Mouse (Mus musculus): ENCODE results near the gene Ccdc142. TPM values are rescaled to one million over a fixed set of nuclear protein-coding genes. Genes with fewer than 3 reads are reported as not detected.

Ccdc142 gene
- total and polyA plus RNA-seq, 2 experiments, result 3.0 to 5.4 TPM

GRCm38 (mm10) chr6:83098411-83098810, 3.0 kb upstream of the Ccdc142 start:
- Histone ChIP-seq H3K79me2 (ENCODE audit: control insufficient read depth, insufficient read depth, low read length) (no peaks in the 10 kb centered on the region), H3K36me3 (ENCODE audit: control insufficient read depth, insufficient read depth, low read length) (no peaks in the 10 kb centered on the region), H3K4me3 (ENCODE audit: insufficient read depth, low read depth, low read length) (no peak overlapping the region), H3K27ac (replicated peaks; ENCODE audit: insufficient read depth, low read depth, low read length) (no peak overlapping the region), H3K4me1 (ENCODE audit: control insufficient read depth, insufficient read depth, low read length) (peaks cover 11% of the 10 kb centered on the region), H3K9ac (ENCODE audit: low read depth, low read length) (no peak overlapping the region), H3K27me3 (ENCODE audit: control insufficient read depth, insufficient read depth, low read length) (no peaks in the 10 kb centered on the region)
- 83% methylated on average over 2 of the region's 2 CpGs for WGBS
- TF ChIP-seq POLR2A (IDR thresholded peaks at IDR 0.05; ENCODE audit: extremely low read depth, insufficient read depth, low read length) (no peak), CTCF (IDR thresholded peaks at IDR 0.05; ENCODE audit: low read depth, low read length) (no peak)
- DNase-seq (ENCODE audit: extremely low read depth, low read depth, low spot score), result no peak

GRCm38 (mm10) chr6:83101688-83102556, 521 bp downstream of the Ccdc142 start:
- no peaks in the 10 kb centered on the region for H3K79me2 ChIP-seq (ENCODE audit: control insufficient read depth, insufficient read depth, low read length)
- no peaks in the 10 kb centered on the region for H3K36me3 ChIP-seq (ENCODE audit: control insufficient read depth, insufficient read depth, low read length)
- no peaks in the 10 kb centered on the region for H3K27me3 ChIP-seq (ENCODE audit: control insufficient read depth, insufficient read depth, low read length)
- DNase-seq (ENCODE audit: extremely low read depth, low read depth, low spot score), result peak; percentile 61
- H3K9ac ChIP-seq (ENCODE audit: low read depth, low read length), result peak overlapping the region; percentile 81
- H3K4me1 ChIP-seq (ENCODE audit: control insufficient read depth, insufficient read depth, low read length), result peaks cover 11% of the 10 kb centered on the region
- H3K4me3 ChIP-seq (ENCODE audit: insufficient read depth, low read depth, low read length), result peak overlapping the region; percentile 67
- H3K27ac ChIP-seq (replicated peaks; ENCODE audit: insufficient read depth, low read depth, low read length), result peak overlapping the region; percentile 53
- peak; percentile 45; the same call in 1 of the 2 replicates for TF ChIP-seq CTCF (IDR thresholded peaks at IDR 0.05; ENCODE audit: low read depth, low read length)
- no peak for TF ChIP-seq POLR2A (IDR thresholded peaks at IDR 0.05; ENCODE audit: extremely low read depth, insufficient read depth, low read length)
- WGBS, result under 1% methylated on average over 73 of the region's 74 CpGs

- H3K79me2 ChIP-seq (ENCODE audit: control insufficient read depth, insufficient read depth, low read length), result no peaks in the 10 kb centered on the region
- no peaks in the 10 kb centered on the region for H3K27me3 ChIP-seq (ENCODE audit: control insufficient read depth, insufficient read depth, low read length)
- TF ChIP-seq CTCF (IDR thresholded peaks at IDR 0.05; ENCODE audit: low read depth, low read length) (peak; percentile 34; the same call in 1 of the 2 replicates), POLR2A (IDR thresholded peaks at IDR 0.05; ENCODE audit: extremely low read depth, insufficient read depth, low read length) (no peak)
- no peak overlapping the region for H3K9ac ChIP-seq (ENCODE audit: low read depth, low read length)
- peaks cover 17% of the 10 kb centered on the region for H3K4me1 ChIP-seq (ENCODE audit: control insufficient read depth, insufficient read depth, low read length)
- 0 out of 2 replicates have a peak overlapping the region, but pooled peaks have one; percentile 2 for H3K27ac ChIP-seq (replicated peaks; ENCODE audit: insufficient read depth, low read depth, low read length)
- H3K36me3 ChIP-seq (ENCODE audit: control insufficient read depth, insufficient read depth, low read length), result no peaks in the 10 kb centered on the region
- 29% methylated on average over 11 of the region's 11 CpGs for WGBS
- peak overlapping the region; percentile 1; the same call in 1 of the 2 replicates for H3K4me3 ChIP-seq (ENCODE audit: insufficient read depth, low read depth, low read length)
- peak; percentile 80 for DNase-seq (ENCODE audit: extremely low read depth, low read depth, low spot score)
These were observed 1.8 kb downstream of the Ccdc142 start for GRCm38 (mm10) chr6:83103130-83103650.

- 82% methylated on average over 4 of the region's 4 CpGs for WGBS
These were observed 2.8 kb downstream of the Ccdc142 start for GRCm38 (mm10) chr6:83104158-83104557.

GRCm38 (mm10) chr6:83107566-83108400, 6.4 kb downstream of the Ccdc142 start:
- TF ChIP-seq POLR2A (IDR thresholded peaks at IDR 0.05; ENCODE audit: extremely low read depth, insufficient read depth, low read length) (no peak), CTCF (IDR thresholded peaks at IDR 0.05; ENCODE audit: low read depth, low read length) (peak; percentile 94)
- no peak overlapping the region for H3K4me3 ChIP-seq (ENCODE audit: insufficient read depth, low read depth, low read length)

More at GRCm38 (mm10) chr6:83104158-83104557, 2.8 kb downstream of the Ccdc142 start:
- peaks cover 1% of the 10 kb centered on the region; the same call in 1 of the 2 replicates for H3K79me2 ChIP-seq (ENCODE audit: control insufficient read depth, insufficient read depth, low read length)
- TF ChIP-seq POLR2A (IDR thresholded peaks at IDR 0.05; ENCODE audit: extremely low read depth, insufficient read depth, low read length) (no peak), CTCF (IDR thresholded peaks at IDR 0.05; ENCODE audit: low read depth, low read length) (no peak)
- H3K27ac ChIP-seq (replicated peaks; ENCODE audit: insufficient read depth, low read depth, low read length), result no peak overlapping the region
- no peak overlapping the region for H3K9ac ChIP-seq (ENCODE audit: low read depth, low read length)
- no peaks in the 10 kb centered on the region for H3K36me3 ChIP-seq (ENCODE audit: control insufficient read depth, insufficient read depth, low read length)
- no peak overlapping the region for H3K4me3 ChIP-seq (ENCODE audit: insufficient read depth, low read depth, low read length)
- peaks cover 20% of the 10 kb centered on the region for H3K4me1 ChIP-seq (ENCODE audit: control insufficient read depth, insufficient read depth, low read length)
- no peak for DNase-seq (ENCODE audit: extremely low read depth, low read depth, low spot score)
- H3K27me3 ChIP-seq (ENCODE audit: control insufficient read depth, insufficient read depth, low read length), result no peaks in the 10 kb centered on the region

More at GRCm38 (mm10) chr6:83107566-83108400, 6.4 kb downstream of the Ccdc142 start:
- Histone ChIP-seq H3K4me1 (ENCODE audit: control insufficient read depth, insufficient read depth, low read length) (peaks cover 21% of the 10 kb centered on the region), H3K36me3 (ENCODE audit: control insufficient read depth, insufficient read depth, low read length) (no peaks in the 10 kb centered on the region), H3K79me2 (ENCODE audit: control insufficient read depth, insufficient read depth, low read length) (peaks cover 3% of the 10 kb centered on the region; the same call in 1 of the 2 replicates), H3K9ac (ENCODE audit: low read depth, low read length) (no peak overlapping the region), H3K27ac (replicated peaks; ENCODE audit: insufficient read depth, low read depth, low read length) (no peak overlapping the region), H3K27me3 (ENCODE audit: control insufficient read depth, insufficient read depth, low read length) (no peaks in the 10 kb centered on the region)
- 48% methylated on average over 13 of the region's 13 CpGs for WGBS
- peak; percentile 63 for DNase-seq (ENCODE audit: extremely low read depth, low read depth, low spot score)
